Mouse (Mus musculus): Measurements from ENCODE around the gene March9. TPM values are rescaled to one million over a fixed set of nuclear protein-coding genes. Genes with fewer than 3 reads are reported as not detected.

Gene March9
- polyA plus RNA-seq, 1 experiment: 1.3 TPM

GRCm38 (mm10) chr10:127080901-127081780 is 21.2 kb upstream of the March9 start:
- no peak for TF ChIP-seq FLI1 (IDR thresholded peaks at IDR 0.05; ENCODE audit: low read length)
- no peak for TF ChIP-seq GATA1 (IDR thresholded peaks at IDR 0.05; ENCODE audit: borderline replicate concordance, low read length)
- peaks cover 82% of the 10 kb centered on the region for H3K36me3 ChIP-seq (replicated peaks; ENCODE audit: low read length)
- no peak overlapping the region for H3K4me3 ChIP-seq (replicated peaks)
- peaks cover 36% of the 10 kb centered on the region for H3K4me1 ChIP-seq
- H3K9me3 ChIP-seq: peaks cover 6% of the 10 kb centered on the region; the same call in 1 of the 2 replicates
- no peaks in the 10 kb centered on the region for H3K27me3 ChIP-seq (replicated peaks)

GRCm38 (mm10) chr10:127079665-127080391 is 19.8 kb upstream of the March9 start:
- Histone ChIP-seq H3K4me3 (replicated peaks) (no peak overlapping the region), H3K36me3 (replicated peaks; ENCODE audit: low read length) (peaks cover 72% of the 10 kb centered on the region), H3K27me3 (replicated peaks) (no peaks in the 10 kb centered on the region), H3K9me3 (peaks cover 6% of the 10 kb centered on the region; the same call in 1 of the 2 replicates), H3K4me1 (peaks cover 50% of the 10 kb centered on the region)
- TF ChIP-seq GATA1 (IDR thresholded peaks at IDR 0.05; ENCODE audit: borderline replicate concordance, low read length) (no peak), FLI1 (IDR thresholded peaks at IDR 0.05; ENCODE audit: low read length) (no peak)

- Histone ChIP-seq H3K36me3 (replicated peaks; ENCODE audit: low read length) (peaks cover 63% of the 10 kb centered on the region), H3K4me1 (peaks cover 51% of the 10 kb centered on the region), H3K27me3 (replicated peaks) (no peaks in the 10 kb centered on the region), H3K4me3 (replicated peaks) (no peak overlapping the region), H3K9me3 (peaks cover 6% of the 10 kb centered on the region; the same call in 1 of the 2 replicates)
- TF ChIP-seq GATA1 (IDR thresholded peaks at IDR 0.05; ENCODE audit: borderline replicate concordance, low read length): no peak
These were observed 18.9 kb upstream of the March9 start for GRCm38 (mm10) chr10:127078677-127079575.

GRCm38 (mm10) chr10:127078001-127078676 is 18.2 kb upstream of the March9 start:
- peaks cover 6% of the 10 kb centered on the region; the same call in 1 of the 2 replicates for H3K9me3 ChIP-seq
- H3K4me3 ChIP-seq (replicated peaks): no peak overlapping the region
- H3K27me3 ChIP-seq (replicated peaks): no peaks in the 10 kb centered on the region
- TF ChIP-seq GATA1 (IDR thresholded peaks at IDR 0.05; ENCODE audit: borderline replicate concordance, low read length): no peak
- TF ChIP-seq FLI1 (IDR thresholded peaks at IDR 0.05; ENCODE audit: low read length): no peak
- H3K4me1 ChIP-seq: peaks cover 44% of the 10 kb centered on the region
- H3K36me3 ChIP-seq (replicated peaks; ENCODE audit: low read length): peaks cover 55% of the 10 kb centered on the region

- H3K4me3 ChIP-seq (replicated peaks): no peak overlapping the region
- H3K36me3 ChIP-seq (replicated peaks; ENCODE audit: low read length): peaks cover 49% of the 10 kb centered on the region
- TF ChIP-seq FLI1 (IDR thresholded peaks at IDR 0.05; ENCODE audit: low read length) (no peak), GATA1 (IDR thresholded peaks at IDR 0.05; ENCODE audit: borderline replicate concordance, low read length) (no peak)
- H3K27me3 ChIP-seq (replicated peaks): no peaks in the 10 kb centered on the region
- H3K4me1 ChIP-seq: peaks cover 38% of the 10 kb centered on the region
- H3K9me3 ChIP-seq: peaks cover 6% of the 10 kb centered on the region; the same call in 1 of the 2 replicates
These were observed 17.5 kb upstream of the March9 start for GRCm38 (mm10) chr10:127077515-127077914.

GRCm38 (mm10) chr10:127076082-127076481 is 16.1 kb upstream of the March9 start:
- peaks cover 35% of the 10 kb centered on the region for H3K36me3 ChIP-seq (replicated peaks; ENCODE audit: low read length)
- peaks cover 43% of the 10 kb centered on the region for H3K4me1 ChIP-seq
- no peaks in the 10 kb centered on the region for H3K27me3 ChIP-seq (replicated peaks)
- TF ChIP-seq GATA1 (IDR thresholded peaks at IDR 0.05; ENCODE audit: borderline replicate concordance, low read length): no peak
- no peak for TF ChIP-seq FLI1 (IDR thresholded peaks at IDR 0.05; ENCODE audit: low read length)
- peaks cover 6% of the 10 kb centered on the region; the same call in 1 of the 2 replicates for H3K9me3 ChIP-seq
- H3K4me3 ChIP-seq (replicated peaks): peak overlapping the region; percentile 95

GRCm38 (mm10) chr10:127075651-127076050 is 15.7 kb upstream of the March9 start:
- TF ChIP-seq GATA1 (IDR thresholded peaks at IDR 0.05; ENCODE audit: borderline replicate concordance, low read length): no peak
- no peak for TF ChIP-seq FLI1 (IDR thresholded peaks at IDR 0.05; ENCODE audit: low read length)
- Histone ChIP-seq H3K36me3 (replicated peaks; ENCODE audit: low read length) (peaks cover 30% of the 10 kb centered on the region), H3K9me3 (peaks cover 2% of the 10 kb centered on the region; the same call in 1 of the 2 replicates), H3K27me3 (replicated peaks) (no peaks in the 10 kb centered on the region), H3K4me3 (replicated peaks) (peak overlapping the region; percentile 95), H3K4me1 (peaks cover 47% of the 10 kb centered on the region)

GRCm38 (mm10) chr10:127075080-127075479 is 15.1 kb upstream of the March9 start, which contains the start of gene Agap2:
Gene Agap2 (plus strand): TSS chr10:127075284.
- no peaks in the 10 kb centered on the region for H3K9me3 ChIP-seq
- H3K4me1 ChIP-seq: peaks cover 49% of the 10 kb centered on the region
- peaks cover 25% of the 10 kb centered on the region for H3K36me3 ChIP-seq (replicated peaks; ENCODE audit: low read length)
- H3K4me3 ChIP-seq (replicated peaks): peak within 1 kb of the TSS; percentile 95
- TF ChIP-seq FLI1 (IDR thresholded peaks at IDR 0.05; ENCODE audit: low read length) (no peak), GATA1 (IDR thresholded peaks at IDR 0.05; ENCODE audit: borderline replicate concordance, low read length) (no peak)
- no peaks in the 10 kb centered on the region for H3K27me3 ChIP-seq (replicated peaks)
